Mouse (Mus musculus) embryonic fibroblast, embryonic 13.5 days (primary cell): Measurements from ENCODE around the gene Cry2. TPM values are rescaled to one million over a fixed set of nuclear protein-coding genes. Genes with fewer than 3 reads are reported as not detected.

ENCODE experiments used
- H3K27ac ChIP-seq: 2 replicates; pipeline ENCODE4 v1.5.1; 2012; ENCODE audit warnings: low read length, control low read depth, inconsistent platforms; ENCODE audit not compliant: insufficient read depth
- H3K4me1 ChIP-seq: 2 replicates; pipeline ENCODE4 v1.6.1; 2011; ENCODE audit warnings: low read length; ENCODE audit not compliant: control insufficient read depth, insufficient read depth
- H3K4me3 ChIP-seq: 2 replicates; pipeline ENCODE4 v1.5.1; 2011; ENCODE audit warnings: mild to moderate bottlenecking, control low read depth, low read length; ENCODE audit not compliant: insufficient read depth
- CTCF ChIP-seq: IDR thresholded peaks from 2 replicates; pipeline ENCODE4 v1.5.1; 2011; ENCODE audit warnings: mild to moderate bottlenecking, control low read depth, low read length, moderate library complexity, borderline replicate concordance; ENCODE audit not compliant: insufficient read depth
- POLR2A ChIP-seq: IDR thresholded peaks from 2 replicates; pipeline ENCODE4 v1.6.1; 2011; ENCODE audit warnings: low read depth, mild to moderate bottlenecking, control low read depth, low read length, moderate library complexity
- polyA plus RNA-seq: library from polyadenylated mRNA; stranded (reverse); fragments of >200 nt; gene quantifications from 2 replicates; pipeline ENCODE4 v1.2.4, GENCODE M21; 2011; ENCODE audit warnings: low read depth; ENCODE audit not compliant: missing spikeins, insufficient read length

Gene Cry2
- polyA plus RNA-seq, 1 experiment: 16.7 TPM

GRCm38 (mm10) chr2:92390206-92390930 lies 43.5 kb downstream of the Cry2 start:
- peaks cover 4% of the 10 kb centered on the region; the same call in 1 of the 2 replicates for H3K4me1 ChIP-seq
- H3K4me3 ChIP-seq: no peak overlapping the region
- TF ChIP-seq POLR2A (no peak), CTCF (no peak)
- no peak overlapping the region for H3K27ac ChIP-seq

GRCm38 (mm10) chr2:92389645-92390044 lies 44.2 kb downstream of the Cry2 start:
- no peak for TF ChIP-seq CTCF
- TF ChIP-seq POLR2A: no peak
- Histone ChIP-seq H3K27ac (no peak overlapping the region), H3K4me3 (peak overlapping the region; percentile 59), H3K4me1 (peaks cover 4% of the 10 kb centered on the region; the same call in 1 of the 2 replicates)

GRCm38 (mm10) chr2:92388891-92389641 lies 44.8 kb downstream of the Cry2 start:
- H3K27ac ChIP-seq: no peak overlapping the region
- peaks cover 4% of the 10 kb centered on the region; the same call in 1 of the 2 replicates for H3K4me1 ChIP-seq
- TF ChIP-seq CTCF: no peak
- TF ChIP-seq POLR2A: peak; percentile 58; the same call in 1 of the 2 replicates
- H3K4me3 ChIP-seq: peak overlapping the region; percentile 59

- Histone ChIP-seq H3K4me1 (peaks cover 4% of the 10 kb centered on the region; the same call in 1 of the 2 replicates), H3K4me3 (no peak overlapping the region), H3K27ac (no peak overlapping the region)
- TF ChIP-seq POLR2A (no peak), CTCF (no peak)
These were observed 45.7 kb downstream of the Cry2 start for GRCm38 (mm10) chr2:92388081-92388517.

GRCm38 (mm10) chr2:92387646-92388045 lies 46.2 kb downstream of the Cry2 start:
- TF ChIP-seq CTCF (no peak), POLR2A (no peak)
- H3K4me3 ChIP-seq: no peak overlapping the region
- peaks cover 4% of the 10 kb centered on the region; the same call in 1 of the 2 replicates for H3K4me1 ChIP-seq
- no peak overlapping the region for H3K27ac ChIP-seq

- peaks cover 4% of the 10 kb centered on the region; the same call in 1 of the 2 replicates for H3K4me1 ChIP-seq
- no peak for TF ChIP-seq POLR2A
- TF ChIP-seq CTCF: no peak
- H3K4me3 ChIP-seq: no peak overlapping the region
- H3K27ac ChIP-seq: no peak overlapping the region
These were observed 46.8 kb downstream of the Cry2 start for GRCm38 (mm10) chr2:92386821-92387570.

- no peak for TF ChIP-seq POLR2A
- no peak for TF ChIP-seq CTCF
- Histone ChIP-seq H3K4me3 (no peak overlapping the region), H3K4me1 (peaks cover 4% of the 10 kb centered on the region; the same call in 1 of the 2 replicates), H3K27ac (no peak overlapping the region)
These were observed 48.5 kb downstream of the Cry2 start for GRCm38 (mm10) chr2:92385113-92386051.

GRCm38 (mm10) chr2:92384101-92384500 lies 49.7 kb downstream of the Cry2 start:
- Histone ChIP-seq H3K4me1 (0 out of 2 replicates have a peak, but pooled peaks cover 4% of the 10 kb centered on the region), H3K4me3 (no peak overlapping the region), H3K27ac (no peak overlapping the region)
- TF ChIP-seq CTCF: no peak
- no peak for TF ChIP-seq POLR2A

GRCm38 (mm10) chr2:92382759-92383158 lies 51.1 kb downstream of the Cry2 start:
- TF ChIP-seq CTCF (no peak), POLR2A (no peak)
- Histone ChIP-seq H3K4me1 (no peaks in the 10 kb centered on the region), H3K4me3 (no peak overlapping the region), H3K27ac (no peak overlapping the region)
